Mouse (Mus musculus): ENCODE results near the gene Cdk4. TPM values are rescaled to one million over a fixed set of nuclear protein-coding genes. Genes with fewer than 3 reads are reported as not detected.
A peak's percentile ranks its signal among the peaks of the same experiment; 100 is the strongest.
"Not testable (repeated sequence)": the region's sequence is repeated elsewhere in the genome, so short reads cannot be mapped to it uniquely, and the experiment has no call there.

The Cdk4 gene
- polyA plus RNA-seq, 1 experiment from 2014 or later = 1,443 TPM

GRCm38 (mm10) chr10:127059174-127059967 lies 4.0 kb upstream of the Cdk4 start:
- peaks cover 19% of the 10 kb centered on the region for H3K36me3 ChIP-seq
- H3K4me1 ChIP-seq = peaks cover 14% of the 10 kb centered on the region; the same call in 1 of the 2 replicates
- H3K27ac ChIP-seq = peak overlapping the region; percentile 59; the same call in 1 of the 2 replicates
- H3K9ac ChIP-seq = peak overlapping the region; percentile 53
- ATAC-seq (ENCODE audit: insufficient read depth, low FRiP score, low read depth) = no peak
- H3K9me3 ChIP-seq = no peaks in the 10 kb centered on the region
- WGBS = 1% methylated on average over 49 of the region's 92 CpGs
- peak overlapping the region; percentile 75 for H3K4me3 ChIP-seq (replicated peaks)
- H3K27me3 ChIP-seq (replicated peaks) = 0 out of 2 replicates have a peak, but pooled peaks cover 6% of the 10 kb centered on the region
- H3K4me2 ChIP-seq = peak overlapping the region; percentile 96

DNA sequence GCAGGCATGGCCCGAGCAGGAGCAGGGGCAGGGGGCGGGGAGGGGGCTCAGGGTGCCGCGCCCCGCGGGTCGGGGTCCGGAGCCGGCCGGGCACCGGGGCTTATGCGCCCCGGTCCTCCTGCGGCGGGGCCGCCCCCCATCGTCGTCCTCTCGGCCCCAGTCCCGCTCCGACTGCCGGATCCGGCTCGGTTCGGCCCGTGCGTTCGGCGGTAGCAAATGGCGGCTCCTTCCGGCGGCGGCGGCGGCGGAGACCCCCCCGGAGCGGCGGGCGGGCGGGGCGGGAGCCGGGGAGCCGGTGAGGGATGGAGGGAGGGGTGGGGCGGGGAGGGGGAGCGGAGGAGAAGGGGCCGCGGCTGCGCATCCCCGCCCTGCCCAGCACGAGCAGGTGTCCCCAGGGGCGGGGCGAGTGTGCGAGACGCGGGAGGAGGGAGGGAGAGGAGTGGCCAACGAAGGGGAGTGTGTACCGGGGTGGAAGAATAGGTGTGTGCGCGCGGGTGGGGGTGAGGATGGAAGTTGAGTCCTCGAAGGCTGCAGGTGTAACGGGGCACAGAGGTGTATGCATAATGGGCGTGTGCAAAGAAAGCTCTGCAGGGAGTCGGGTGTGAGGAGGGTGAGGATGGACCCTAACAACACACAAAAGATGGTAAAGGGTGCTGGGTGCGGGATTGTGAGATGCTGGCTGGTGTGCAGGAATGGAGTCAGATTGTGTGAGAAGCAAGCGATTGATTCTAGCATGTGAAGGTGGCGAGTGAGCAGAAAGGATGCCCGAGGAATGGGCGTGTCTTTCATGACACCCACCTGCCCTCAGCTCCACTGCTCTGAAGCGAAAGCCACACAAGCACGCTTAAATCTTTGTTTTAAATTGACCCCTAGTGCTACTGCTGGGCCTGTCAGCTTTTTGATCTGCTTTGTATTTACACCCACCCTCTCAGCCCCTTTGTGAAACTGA lies 3.1 kb upstream of the Cdk4 start, which contains the start of gene March9:
March9 (minus strand) TSS at position 217 of the 949 bp plus-strand sequence.
- peak; percentile 40 for ATAC-seq (ENCODE audit: insufficient read depth, low FRiP score, low read depth)
- under 1% methylated on average over 63 of the region's 72 CpGs for WGBS

GRCm38 (mm10) chr10:127061085-127061484 lies 2.2 kb upstream of the Cdk4 start:
- Histone ChIP-seq H3K4me3 (replicated peaks) (no peak overlapping the region), H3K4me1 (peaks cover 25% of the 10 kb centered on the region; the same call in 1 of the 2 replicates), H3K27me3 (replicated peaks) (0 out of 2 replicates have a peak, but pooled peaks cover 6% of the 10 kb centered on the region), H3K36me3 (peaks cover 27% of the 10 kb centered on the region), H3K27ac (no peak overlapping the region), H3K9ac (no peak overlapping the region), H3K4me2 (no peak overlapping the region), H3K9me3 (no peaks in the 10 kb centered on the region)
- 52% methylated on average over 5 of the region's 5 CpGs for WGBS
- ATAC-seq (ENCODE audit: insufficient read depth, low FRiP score, low read depth) = no peak

More for the DNA sequence above, 3.1 kb upstream of the Cdk4 start, which contains the start of gene March9:
- Histone ChIP-seq H3K9ac (peak within 1 kb of the TSS; percentile 53), H3K27me3 (replicated peaks) (0 out of 2 replicates have a peak, but pooled peaks cover 6% of the 10 kb centered on the region), H3K36me3 (peaks cover 24% of the 10 kb centered on the region), H3K4me3 (replicated peaks) (peak within 1 kb of the TSS; percentile 75), H3K4me1 (peaks cover 22% of the 10 kb centered on the region; the same call in 1 of the 2 replicates), H3K9me3 (no peaks in the 10 kb centered on the region), H3K27ac (peak within 1 kb of the TSS; percentile 59), H3K4me2 (peak within 1 kb of the TSS; percentile 96)

GRCm38 (mm10) chr10:127061513-127061912 lies 1.8 kb upstream of the Cdk4 start:
- Histone ChIP-seq H3K27me3 (replicated peaks) (0 out of 2 replicates have a peak, but pooled peaks cover 6% of the 10 kb centered on the region), H3K27ac (no peak overlapping the region), H3K36me3 (peaks cover 27% of the 10 kb centered on the region), H3K9ac (no peak overlapping the region), H3K4me2 (no peak overlapping the region), H3K4me1 (peaks cover 25% of the 10 kb centered on the region; the same call in 1 of the 2 replicates), H3K9me3 (no peaks in the 10 kb centered on the region), H3K4me3 (replicated peaks) (no peak overlapping the region)
- WGBS = 70% methylated on average over 2 of the region's 2 CpGs
- ATAC-seq (ENCODE audit: insufficient read depth, low FRiP score, low read depth) = no peak

GRCm38 (mm10) chr10:127062101-127062500 lies 1.2 kb upstream of the Cdk4 start:
- WGBS = 86% methylated on average over 4 of the region's 4 CpGs

DNA sequence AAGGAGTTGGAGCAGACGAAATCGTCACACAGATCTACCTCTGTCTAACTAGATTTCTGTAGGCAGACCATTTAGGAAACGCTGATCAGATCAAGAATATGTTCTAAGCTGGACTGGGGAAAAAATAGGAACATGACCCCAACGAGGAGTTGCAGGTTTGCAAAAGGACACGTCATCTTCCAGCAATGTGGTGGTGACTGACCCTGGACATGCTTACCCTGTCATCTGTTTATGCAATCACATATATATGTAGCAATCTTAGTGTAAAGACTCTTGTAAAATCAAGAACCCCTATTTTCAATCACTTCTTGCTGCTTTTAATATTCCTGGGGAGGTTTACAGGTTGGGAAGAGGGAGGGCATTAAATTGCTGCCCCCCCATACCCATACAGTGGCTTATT lies 831 bp upstream of the Cdk4 start:
- WGBS = 64% methylated on average over 5 of the region's 5 CpGs
- Histone ChIP-seq H3K4me3 (replicated peaks) (no peak overlapping the region), H3K36me3 (peaks cover 29% of the 10 kb centered on the region), H3K4me1 (peaks cover 25% of the 10 kb centered on the region; the same call in 1 of the 2 replicates), H3K27me3 (replicated peaks) (0 out of 2 replicates have a peak, but pooled peaks cover 6% of the 10 kb centered on the region), H3K9me3 (no peaks in the 10 kb centered on the region), H3K4me2 (no peak overlapping the region), H3K27ac (no peak overlapping the region), H3K9ac (no peak overlapping the region)
- no peak for ATAC-seq (ENCODE audit: insufficient read depth, low FRiP score, low read depth)

More at GRCm38 (mm10) chr10:127062101-127062500, 1.2 kb upstream of the Cdk4 start:
- Histone ChIP-seq H3K36me3 (peaks cover 29% of the 10 kb centered on the region), H3K4me1 (peaks cover 25% of the 10 kb centered on the region; the same call in 1 of the 2 replicates)
- H3K27me3 ChIP-seq (replicated peaks); H3K9me3 ChIP-seq; ATAC-seq (ENCODE audit: insufficient read depth, low FRiP score, low read depth); H3K4me3 ChIP-seq (replicated peaks); H3K4me2 ChIP-seq; H3K27ac ChIP-seq; H3K9ac ChIP-seq: not testable (repeated sequence)

- no peaks in the 10 kb centered on the region for H3K9me3 ChIP-seq
- H3K36me3 ChIP-seq = peaks cover 34% of the 10 kb centered on the region
- 0 out of 2 replicates have a peak, but pooled peaks cover 6% of the 10 kb centered on the region for H3K27me3 ChIP-seq (replicated peaks)
- H3K27ac ChIP-seq = peak overlapping the region; percentile 83
- peaks cover 21% of the 10 kb centered on the region; the same call in 1 of the 2 replicates for H3K4me1 ChIP-seq
- H3K9ac ChIP-seq = peak overlapping the region; percentile 77
- H3K4me3 ChIP-seq (replicated peaks) = peak overlapping the region; percentile 70
- WGBS = 7% methylated on average over 37 of the region's 37 CpGs
- H3K4me2 ChIP-seq = peak overlapping the region; percentile 79
- no peak for ATAC-seq (ENCODE audit: insufficient read depth, low FRiP score, low read depth)
Measured at GRCm38 (mm10) chr10:127063913-127064870, 858 bp downstream of the Cdk4 start.

DNA sequence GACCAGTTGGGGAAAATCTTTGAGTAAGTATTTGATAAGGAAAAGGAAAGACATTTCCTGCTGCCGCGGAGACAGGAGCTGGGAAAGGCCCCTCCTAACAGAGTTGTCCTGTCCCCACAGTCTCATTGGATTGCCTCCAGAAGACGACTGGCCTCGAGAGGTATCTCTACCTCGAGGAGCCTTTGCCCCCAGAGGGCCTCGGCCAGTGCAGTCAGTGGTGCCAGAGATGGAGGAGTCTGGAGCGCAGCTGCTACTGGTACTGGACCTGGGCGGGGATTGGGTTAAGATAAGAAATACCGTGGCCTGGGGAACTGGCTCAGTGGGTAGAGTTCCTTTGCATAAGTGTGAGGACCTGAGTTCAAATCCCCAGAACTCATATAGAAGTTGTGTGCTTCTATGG lies 2.6 kb downstream of the Cdk4 start:
- WGBS = 74% methylated on average over 9 of the region's 9 CpGs
- no peak overlapping the region for H3K4me3 ChIP-seq (replicated peaks)
- peaks cover 34% of the 10 kb centered on the region for H3K36me3 ChIP-seq
- H3K9ac ChIP-seq = no peak overlapping the region
- H3K4me2 ChIP-seq = no peak overlapping the region
- no peak overlapping the region for H3K27ac ChIP-seq
- H3K4me1 ChIP-seq = peaks cover 24% of the 10 kb centered on the region; the same call in 1 of the 2 replicates
- no peak for ATAC-seq (ENCODE audit: insufficient read depth, low FRiP score, low read depth)
- no peaks in the 10 kb centered on the region for H3K9me3 ChIP-seq
- 0 out of 2 replicates have a peak, but pooled peaks cover 5% of the 10 kb centered on the region for H3K27me3 ChIP-seq (replicated peaks)

DNA sequence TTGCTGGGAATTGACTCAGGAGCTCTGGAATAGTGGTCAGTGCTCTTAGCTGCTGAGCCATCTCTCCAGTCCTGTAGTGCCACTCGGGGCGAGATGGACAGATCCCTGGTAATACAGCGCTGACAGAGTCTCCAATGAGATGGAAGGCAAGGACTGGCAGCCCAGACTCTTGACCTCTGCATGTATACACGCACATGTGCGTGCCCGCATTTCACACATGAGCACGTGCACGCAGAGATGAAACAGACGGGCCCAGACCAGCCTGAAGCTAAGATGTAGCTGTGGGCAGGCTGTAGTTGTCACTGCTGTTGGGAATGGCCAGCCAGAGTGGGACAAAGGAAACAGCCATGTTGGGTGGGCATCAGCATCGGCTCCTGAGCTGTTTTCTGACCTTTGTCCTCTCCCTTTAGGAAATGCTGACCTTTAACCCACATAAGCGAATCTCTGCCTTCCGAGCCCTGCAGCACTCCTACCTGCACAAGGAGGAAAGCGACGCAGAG lies 3.2 kb downstream of the Cdk4 start:
- H3K27me3 ChIP-seq (replicated peaks) = 0 out of 2 replicates have a peak, but pooled peaks cover under 1% of the 10 kb centered on the region
- H3K4me3 ChIP-seq (replicated peaks) = no peak overlapping the region
- H3K4me2 ChIP-seq = no peak overlapping the region
- H3K4me1 ChIP-seq = peaks cover 29% of the 10 kb centered on the region
- no peak overlapping the region for H3K9ac ChIP-seq
- no peak for ATAC-seq (ENCODE audit: insufficient read depth, low FRiP score, low read depth)
- H3K9me3 ChIP-seq = no peaks in the 10 kb centered on the region
- no peak overlapping the region for H3K27ac ChIP-seq
- peaks cover 34% of the 10 kb centered on the region for H3K36me3 ChIP-seq
- WGBS = 87% methylated on average over 14 of the region's 14 CpGs

GRCm38 (mm10) chr10:127068360-127069038 lies 5.2 kb downstream of the Cdk4 start:
- H3K4me3 ChIP-seq (replicated peaks) = peak overlapping the region; percentile 70
- H3K9me3 ChIP-seq = no peaks in the 10 kb centered on the region
- H3K36me3 ChIP-seq = peaks cover 34% of the 10 kb centered on the region
- H3K27me3 ChIP-seq (replicated peaks) = no peaks in the 10 kb centered on the region
- peak overlapping the region; percentile 67; the same call in 1 of the 2 replicates for H3K9ac ChIP-seq
- no peak for ATAC-seq (ENCODE audit: insufficient read depth, low FRiP score, low read depth)
- whole genome bisulfite sequencing = 68% methylated on average over 9 of the region's 9 CpGs
- peak overlapping the region; percentile 81 for H3K4me2 ChIP-seq
- peaks cover 29% of the 10 kb centered on the region for H3K4me1 ChIP-seq
- 0 out of 2 replicates have a peak overlapping the region, but pooled peaks have one; percentile 95 for H3K27ac ChIP-seq

Data from stomach, embryonic 15.5 days (tissue).